Mouse (Mus musculus): Measurements from ENCODE around the gene Metap1d.

Metap1d gene

GRCm38 (mm10) chr2:71473830-71474229 is 20.8 kb downstream of the Metap1d start:
- intact Hi-C loops (cut with DNase I), result no loop called here

- intact Hi-C loops (cut with DNase I), result no loop called here
Observed at GRCm38 (mm10) chr2:71474345-71474744, 21.3 kb downstream of the Metap1d start.

GRCm38 (mm10) chr2:71475311-71475710 is 22.2 kb downstream of the Metap1d start:
- intact Hi-C loops (cut with DNase I), result no loop called here

- intact Hi-C loops (cut with DNase I), result no loop called here
Observed at GRCm38 (mm10) chr2:71475760-71476159, 22.7 kb downstream of the Metap1d start.

DNA sequence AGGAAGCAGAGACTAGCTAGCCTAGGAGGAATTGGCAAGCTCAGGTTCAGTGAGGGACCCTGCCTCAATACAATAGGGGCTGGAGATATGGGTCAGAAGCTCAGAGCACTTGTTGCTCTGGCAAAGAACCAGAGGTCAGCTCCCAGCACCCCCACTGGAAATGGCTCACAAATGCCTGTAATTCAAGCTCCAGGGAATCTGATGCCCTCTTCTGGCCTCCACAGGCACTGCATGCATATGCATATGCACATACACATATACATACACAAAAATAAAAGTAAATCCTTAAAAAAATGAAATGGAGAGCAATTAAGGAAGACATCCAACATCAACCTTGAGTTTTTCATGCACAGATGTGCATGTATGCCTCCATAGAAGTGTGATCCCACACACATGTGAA is 24.7 kb downstream of the Metap1d start:
- intact Hi-C loops (cut with DNase I), result no loop called here

GRCm38 (mm10) chr2:71479917-71480316 is 26.8 kb downstream of the Metap1d start:
- intact Hi-C loops (cut with DNase I), result no loop called here

DNA sequence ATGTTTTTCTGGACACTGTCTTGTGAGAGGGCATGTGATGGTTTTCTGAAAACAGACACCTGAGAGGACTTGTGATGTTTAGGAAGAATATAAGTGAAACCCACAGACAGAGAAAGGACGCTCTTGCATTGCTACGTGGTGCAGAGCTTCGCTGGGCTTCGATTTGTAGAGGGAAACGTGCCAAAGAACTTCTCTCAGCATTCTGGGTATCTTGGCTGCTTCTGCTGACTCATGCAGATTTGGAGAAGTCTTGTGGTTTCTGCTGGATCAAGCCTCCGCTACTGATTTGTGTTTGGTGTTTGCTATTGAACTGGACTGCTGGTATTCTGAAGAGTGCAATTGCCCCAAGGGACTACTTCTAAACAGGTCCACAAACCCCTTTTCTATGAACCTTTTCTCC is 28.7 kb downstream of the Metap1d start:
- intact Hi-C loops (cut with DNase I), result no loop called here

- intact Hi-C loops (cut with DNase I), result no loop called here
Observed at GRCm38 (mm10) chr2:71483046-71483716, 30.1 kb downstream of the Metap1d start.

DNA sequence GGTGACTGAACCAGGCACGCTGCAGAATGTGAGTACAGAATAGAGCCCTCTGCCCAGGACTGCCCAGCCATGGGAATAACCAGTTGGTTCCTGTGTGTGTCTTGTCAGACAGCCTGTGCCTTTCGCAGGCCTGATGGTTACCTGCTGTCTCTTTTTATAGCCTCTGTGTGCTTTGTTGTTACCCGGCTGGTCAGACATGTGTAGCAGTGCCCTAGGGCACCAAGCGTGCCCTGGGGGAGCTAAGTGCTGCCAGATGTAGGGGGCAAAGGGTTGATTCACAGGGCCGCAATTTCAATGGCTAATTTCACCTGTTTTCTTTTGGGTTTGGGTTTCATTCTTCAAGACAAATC is 30.6 kb downstream of the Metap1d start:
- intact Hi-C loops (cut with DNase I), result no loop called here

DNA sequence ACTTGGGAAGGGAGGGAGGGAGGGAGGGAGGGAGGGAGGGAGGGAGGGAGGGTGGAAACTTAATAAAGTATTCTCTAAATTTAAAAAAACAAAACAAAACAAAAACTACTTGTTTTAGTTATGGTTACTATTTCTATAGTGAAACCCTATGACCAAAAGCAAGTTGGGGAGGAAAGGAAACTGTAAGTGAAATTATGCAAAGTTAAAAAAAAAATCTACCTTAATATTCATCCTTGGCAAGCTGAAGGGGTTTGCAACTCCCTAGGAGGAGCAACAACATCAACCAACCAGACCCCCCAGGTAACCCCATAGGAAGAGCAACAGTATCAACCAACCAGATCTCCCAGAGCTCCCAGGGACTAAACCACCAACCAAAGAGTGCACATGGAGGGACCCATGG is 38.2 kb downstream of the Metap1d start:
- intact Hi-C loops (cut with DNase I), result no loop called here

- intact Hi-C loops (cut with DNase I), result no loop called here
Observed at GRCm38 (mm10) chr2:71493161-71493683, 40.1 kb downstream of the Metap1d start.

DNA sequence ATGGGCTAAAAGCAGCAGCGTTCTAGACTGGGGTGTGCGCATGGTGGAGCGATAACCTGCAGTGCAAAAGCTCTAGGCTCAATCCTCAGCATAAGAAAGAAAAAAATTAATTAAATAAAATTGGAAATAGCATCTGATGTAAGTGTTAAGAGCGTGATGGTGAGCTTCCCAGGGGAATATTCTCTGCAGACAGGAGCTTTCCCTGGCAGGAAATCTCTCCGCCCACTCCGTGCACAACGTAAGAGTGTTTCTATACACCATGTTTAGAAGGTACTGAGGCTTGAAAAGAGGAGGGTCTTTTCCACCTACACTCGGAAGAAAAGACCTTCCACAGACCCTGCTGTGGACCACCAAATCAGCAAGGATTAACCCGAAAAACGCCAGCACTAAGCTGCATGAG is 41.4 kb downstream of the Metap1d start:
- intact Hi-C loops (cut with DNase I), result no loop called here

DNA sequence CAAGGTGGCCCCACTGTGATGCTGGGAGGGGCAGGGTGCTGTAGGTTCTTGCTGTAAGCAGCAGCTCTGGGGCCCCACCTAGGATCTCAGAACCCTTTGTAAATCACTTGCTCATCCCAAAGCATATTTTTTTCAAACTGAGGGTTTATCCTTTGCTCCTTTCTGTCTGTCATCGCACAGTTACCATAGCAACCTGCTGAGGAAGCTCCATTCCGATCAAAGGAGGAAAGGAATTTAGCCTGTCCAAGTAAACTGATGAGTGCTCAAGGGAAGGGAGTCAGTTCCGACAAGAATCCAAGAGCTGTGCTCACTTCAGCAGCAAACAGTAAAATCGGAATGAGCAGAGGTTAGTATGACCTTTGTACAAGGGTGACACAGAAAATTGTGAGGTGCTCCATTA is 41.9 kb downstream of the Metap1d start:
- intact Hi-C loops (cut with DNase I), result no loop called here

GRCm38 (mm10) chr2:71497175-71497574 is 44.1 kb downstream of the Metap1d start:
- intact Hi-C loops (cut with DNase I), result no loop called here

DNA sequence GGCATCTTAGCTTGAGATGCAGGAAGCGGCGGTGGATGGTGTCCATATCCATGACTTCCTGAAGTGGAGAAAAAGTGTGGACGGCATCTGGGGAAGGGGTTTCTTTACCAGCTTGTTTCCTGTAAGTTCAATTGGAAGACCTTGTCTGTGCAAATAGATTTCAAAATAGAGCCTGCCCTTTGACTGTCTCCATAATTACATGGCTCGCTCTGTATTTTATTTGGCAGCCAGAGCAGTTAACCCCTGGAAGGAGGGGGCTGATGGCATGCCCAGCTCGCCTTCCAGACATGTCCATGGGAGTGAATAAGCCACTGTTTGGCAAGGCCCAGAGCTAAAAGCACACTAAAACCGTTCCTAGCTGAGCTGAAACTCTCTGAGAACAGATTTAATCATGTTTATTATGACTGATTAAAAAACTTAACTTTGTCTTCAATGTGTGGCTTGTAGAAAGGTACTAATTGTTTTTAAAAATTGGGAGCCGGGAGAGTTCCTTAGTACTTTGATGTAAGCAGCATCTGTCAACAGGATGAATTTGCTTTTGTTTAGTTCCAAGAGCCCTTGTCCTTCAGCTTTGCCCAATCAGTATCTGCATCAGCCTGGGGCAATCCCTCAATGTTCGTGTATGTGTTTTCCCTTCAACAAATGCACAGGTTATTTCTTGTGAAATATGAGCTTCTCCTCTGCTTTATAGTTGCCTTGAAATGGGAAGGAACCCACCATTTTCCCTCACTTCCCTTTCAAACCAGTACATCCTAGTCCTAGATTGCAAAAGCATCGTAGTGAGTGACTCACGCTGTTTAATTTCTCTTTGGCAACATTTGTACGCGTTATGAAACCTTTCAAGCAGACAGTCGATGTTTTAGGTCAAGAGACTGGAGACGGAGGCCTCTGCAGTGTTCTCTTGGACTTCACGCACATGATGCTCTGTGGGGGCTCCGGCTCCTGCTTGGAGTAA is 46.5 kb downstream of the Metap1d start:
- intact Hi-C loops (cut with DNase I), result no loop called here

DNA sequence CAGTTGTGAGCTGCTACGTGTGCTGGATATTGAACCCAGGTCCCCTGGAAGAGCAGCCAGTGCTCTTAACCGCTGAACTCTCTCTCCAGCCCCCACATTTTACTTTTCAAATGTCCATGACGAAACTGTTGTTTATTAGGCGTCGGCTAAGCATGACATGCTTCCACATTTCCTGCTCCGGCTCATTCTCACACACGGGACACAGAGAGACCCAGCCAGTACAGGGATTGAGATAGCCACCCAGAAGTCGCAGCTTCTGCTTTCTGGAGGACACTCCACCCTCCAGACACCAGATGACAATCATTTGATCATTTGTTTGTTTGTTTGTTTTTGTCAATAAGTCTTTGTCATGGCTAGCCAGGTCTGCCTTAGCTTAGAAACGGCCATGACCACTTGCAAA is 51.8 kb downstream of the Metap1d start:
- intact Hi-C loops (cut with DNase I), result no loop called here

GRCm38 (mm10) chr2:71511209-71511608 is 58.1 kb downstream of the Metap1d start:
- intact Hi-C loops (cut with DNase I), result no loop called here

- intact Hi-C loops (cut with DNase I), result no loop called here
Observed at GRCm38 (mm10) chr2:71512326-71512725, 59.2 kb downstream of the Metap1d start.

- intact Hi-C loops (cut with DNase I), result no loop called here
Observed at GRCm38 (mm10) chr2:71516995-71517394, 63.9 kb downstream of the Metap1d start.

DNA sequence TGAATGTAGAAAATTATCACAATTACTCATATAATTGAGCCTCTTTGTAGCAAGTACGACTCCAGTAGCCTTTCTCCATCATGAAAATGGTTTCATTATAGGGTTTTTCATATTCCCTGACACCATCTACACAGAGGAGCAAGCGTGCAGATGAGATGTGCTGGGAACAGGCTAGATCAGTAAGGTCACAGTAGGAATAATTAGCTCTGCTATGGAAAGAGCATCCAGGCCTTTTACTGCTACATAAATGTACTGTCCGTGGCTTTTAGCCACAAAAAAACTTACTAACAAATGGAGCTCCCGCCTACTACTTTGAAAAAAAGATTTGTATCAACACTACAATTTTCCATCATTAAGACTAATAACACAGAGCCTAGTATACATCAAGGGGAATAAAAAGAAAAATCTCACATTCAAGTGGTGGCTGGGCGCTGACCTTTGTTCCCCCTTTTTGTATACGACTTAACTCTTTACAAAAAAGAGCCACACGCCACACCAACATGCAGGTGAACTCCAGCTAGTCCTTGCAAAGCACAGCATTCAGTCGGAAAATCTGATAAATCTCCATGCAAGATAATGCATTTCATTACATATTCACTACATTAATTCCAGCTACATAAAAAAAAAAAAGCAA is 64.5 kb downstream of the Metap1d start:
- intact Hi-C loops (cut with DNase I), result no loop called here

DNA sequence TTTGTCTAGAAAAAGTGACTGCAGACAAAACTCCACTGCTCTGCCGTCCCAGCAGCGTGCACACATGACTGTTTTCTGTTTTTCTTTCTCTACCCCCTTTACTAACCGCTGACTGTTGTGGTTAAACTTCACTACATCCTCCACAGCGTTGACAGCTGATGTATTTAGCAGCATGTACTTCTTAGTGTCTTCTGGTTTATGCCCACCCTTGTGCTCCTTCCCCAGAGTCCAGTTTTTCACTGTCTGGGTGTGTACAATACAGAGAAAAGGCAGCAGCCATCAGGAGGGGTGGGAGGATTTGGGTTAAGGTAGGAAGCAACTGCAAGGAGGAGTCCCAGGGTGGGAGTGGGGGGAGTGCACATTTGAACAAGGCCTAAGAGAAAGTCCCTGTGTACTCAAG is 69.8 kb downstream of the Metap1d start:
- intact Hi-C loops (cut with DNase I), result no loop called here

- intact Hi-C loops (cut with DNase I), result no loop called here
Observed at GRCm38 (mm10) chr2:71523431-71523830, 70.4 kb downstream of the Metap1d start.
